Mouse (Mus musculus) MEL (cell line): ENCODE measurements around the gene Sirt4. TPM values are rescaled to one million over a fixed set of nuclear protein-coding genes. Genes with fewer than 3 reads are reported as not detected.

Experiments
- DNase-seq: peaks from one replicate; pipeline ENCODE4 v3.0.0; 2011; ENCODE audit warnings: low read depth, low spot score
- H3K27ac ChIP-seq: 2 replicates; pipeline ENCODE4 v1.5.1; 2012; ENCODE audit warnings: low read depth, mild to moderate bottlenecking, control low read depth, low read length, moderate library complexity; ENCODE audit not compliant: control insufficient read depth
- H3K27me3 ChIP-seq, 2 experiments: fragments of 150-350 bp in 1 of 2; sonication (generic) in 1 of 2; 2 replicates each; pipeline ENCODE4 v1.6.1; 2012; ENCODE audit warnings: low read length in 2 of 2, mild to moderate bottlenecking in 2 of 2, improper control_type of control experiment in 1 of 2, moderate library complexity in 1 of 2; ENCODE audit not compliant: insufficient read depth in 2 of 2, control insufficient read depth in 1 of 2
- H3K36me3 ChIP-seq, 2 experiments: 2 replicates each; pipeline ENCODE4 v1.6.1; 2012 to 2014; ENCODE audit warnings: low read length in 2 of 2, improper control_type of control experiment in 1 of 2, inconsistent platforms in 1 of 2, mild to moderate bottlenecking in 1 of 2; ENCODE audit not compliant: insufficient read depth in 2 of 2, control insufficient read depth in 1 of 2
- H3K4me1 ChIP-seq, 2 experiments: fragments of 150-350 bp in 1 of 2; sonication (generic) in 1 of 2; 2 replicates each; pipeline ENCODE4 v1.6.1; 2012; ENCODE audit warnings: low read length in 2 of 2, improper control_type of control experiment in 1 of 2, mild to moderate bottlenecking in 1 of 2; ENCODE audit not compliant: insufficient read depth in 2 of 2, control insufficient read depth in 1 of 2
- H3K4me3 ChIP-seq, 2 experiments: fragments of 150-350 bp in 1 of 2; sonication (generic) in 1 of 2; 2 replicates each; pipeline ENCODE4 v1.5.1; 2012; ENCODE audit warnings: low read depth in 2 of 2, low read length in 2 of 2, mild to moderate bottlenecking in 2 of 2, moderate library complexity in 2 of 2, control low read depth in 1 of 2, improper control_type of control experiment in 1 of 2; ENCODE audit not compliant: control insufficient read depth in 1 of 2, insufficient read depth in 1 of 2
- H3K79me2 ChIP-seq: 2 replicates; pipeline ENCODE4 v1.6.1; 2012; ENCODE audit warnings: mild to moderate bottlenecking, low read length, moderate library complexity; ENCODE audit not compliant: control insufficient read depth, poor library complexity, insufficient read depth
- H3K9ac ChIP-seq: 2 replicates; pipeline ENCODE4 v1.6.1; 2012; ENCODE audit warnings: low read depth, mild to moderate bottlenecking, control low read depth, low read length, moderate library complexity; ENCODE audit not compliant: control insufficient read depth, poor library complexity, severe bottlenecking
- H3K9me3 ChIP-seq: fragments of 150-350 bp; sonication (generic); replicated peaks from 2 replicates; pipeline ENCODE4 v1.6.1; 2012; ENCODE audit warnings: mild to moderate bottlenecking, low read length, improper control_type of control experiment, moderate library complexity; ENCODE audit not compliant: insufficient read depth
- BHLHE40 ChIP-seq: IDR thresholded peaks from 2 replicates; pipeline ENCODE4 v1.6.1; 2012; ENCODE audit warnings: low read depth, mild to moderate bottlenecking, inconsistent platforms, low read length, improper control_type of control experiment, borderline replicate concordance
- CHD1 ChIP-seq: IDR thresholded peaks from 2 replicates; pipeline ENCODE4 v1.6.1; 2012; ENCODE audit warnings: low read depth, mild to moderate bottlenecking, inconsistent platforms, low read length, improper control_type of control experiment
- CTCF ChIP-seq, 3 experiments: IDR thresholded peaks in 2 of 3; conservative IDR thresholded peaks in 1 of 3; 2 replicates each; pipeline ENCODE4 v1.5.1; 2011 to 2012; ENCODE audit warnings: low read length in 3 of 3, low read depth in 2 of 3, mild to moderate bottlenecking in 2 of 3, improper control_type of control experiment in 1 of 3, inconsistent platforms in 1 of 3, mixed read lengths in 1 of 3, moderate library complexity in 1 of 3; ENCODE audit not compliant: control insufficient read depth in 1 of 3, insufficient read depth in 1 of 3, poor library complexity in 1 of 3, severe bottlenecking in 1 of 3
- E2F4 ChIP-seq: IDR thresholded peaks from 2 replicates; pipeline ENCODE4 v1.6.1; 2011; ENCODE audit warnings: low read depth, low read length, improper control_type of control experiment, borderline replicate concordance
- EP300 ChIP-seq, 2 experiments: IDR thresholded peaks; 2 replicates each; pipeline ENCODE4 v1.6.1; 2011; ENCODE audit warnings: improper control_type of control experiment in 2 of 2, low read length in 2 of 2, low read depth in 1 of 2, mild to moderate bottlenecking in 1 of 2
- ETS1 ChIP-seq: IDR thresholded peaks from 2 replicates; pipeline ENCODE4 v1.6.1; 2012; ENCODE audit warnings: low read depth, mild to moderate bottlenecking, inconsistent platforms, low read length, improper control_type of control experiment, moderate library complexity
- GABPA ChIP-seq: IDR thresholded peaks from 2 replicates; pipeline ENCODE4 v1.6.1; 2012; ENCODE audit warnings: low read depth, mild to moderate bottlenecking, inconsistent platforms, low read length, improper control_type of control experiment, moderate library complexity
- GATA1 ChIP-seq: IDR thresholded peaks from 2 replicates; pipeline ENCODE4 v1.6.1; 2011; ENCODE audit warnings: low read depth, low read length, improper control_type of control experiment
- HCFC1 ChIP-seq: IDR thresholded peaks from 2 replicates; pipeline ENCODE4 v1.6.1; 2012; ENCODE audit warnings: low read depth, mild to moderate bottlenecking, inconsistent platforms, low read length, improper control_type of control experiment, moderate library complexity
- KAT2A ChIP-seq: conservative IDR thresholded peaks from 2 replicates; pipeline ENCODE4 v1.6.1; 2012; ENCODE audit warnings: low read depth, low read length, improper control_type of control experiment, inconsistent platforms
- MAFK ChIP-seq: IDR thresholded peaks from 2 replicates; pipeline ENCODE4 v1.6.1; 2011; ENCODE audit warnings: low read depth, mild to moderate bottlenecking, low read length, improper control_type of control experiment, borderline replicate concordance
- MAX ChIP-seq: IDR thresholded peaks from 2 replicates; pipeline ENCODE4 v1.6.1; 2011; ENCODE audit warnings: low read length, improper control_type of control experiment
- MAZ ChIP-seq: IDR thresholded peaks from 2 replicates; pipeline ENCODE4 v1.6.1; 2012; ENCODE audit warnings: low read depth, mild to moderate bottlenecking, inconsistent platforms, low read length, improper control_type of control experiment
- MEF2A ChIP-seq: IDR thresholded peaks from 2 replicates; pipeline ENCODE4 v1.6.1; 2014; ENCODE audit warnings: low read depth, mild to moderate bottlenecking, inconsistent platforms, low read length, improper control_type of control experiment; ENCODE audit not compliant: poor library complexity, insufficient replicate concordance, severe bottlenecking; ENCODE audit errors: extremely low read depth
- MXI1 ChIP-seq: IDR thresholded peaks from 2 replicates; pipeline ENCODE4 v1.6.1; 2011; ENCODE audit warnings: mild to moderate bottlenecking, low read depth, low read length, improper control_type of control experiment
- MYB ChIP-seq: IDR thresholded peaks from 2 replicates; pipeline ENCODE4 v1.6.1; 2011; ENCODE audit warnings: mild to moderate bottlenecking, low read depth, low read length, improper control_type of control experiment
- MYC ChIP-seq: IDR thresholded peaks from 2 replicates; pipeline ENCODE4 v1.6.1; 2011; ENCODE audit warnings: low read depth, mild to moderate bottlenecking, low read length, improper control_type of control experiment, moderate library complexity
- NELFE ChIP-seq: IDR thresholded peaks from 2 replicates; pipeline ENCODE4 v1.6.1; 2011; ENCODE audit warnings: low read depth, low read length, improper control_type of control experiment
- NRF1 ChIP-seq: IDR thresholded peaks from 2 replicates; pipeline ENCODE4 v1.6.1; 2014; ENCODE audit warnings: low read depth, mild to moderate bottlenecking, inconsistent platforms, low read length, improper control_type of control experiment, moderate library complexity; ENCODE audit not compliant: poor library complexity, insufficient read depth, severe bottlenecking
- POLR2A ChIP-seq, 2 experiments: IDR thresholded peaks; 2 replicates each; pipeline ENCODE4 v1.6.1; 2011 to 2012; ENCODE audit warnings: low read length in 2 of 2, mild to moderate bottlenecking in 2 of 2, control low read depth in 1 of 2, improper control_type of control experiment in 1 of 2, low read depth in 1 of 2, moderate library complexity in 1 of 2; ENCODE audit not compliant: control insufficient read depth in 1 of 2, insufficient read depth in 1 of 2, poor library complexity in 1 of 2
- POLR2AphosphoS2 ChIP-seq: IDR thresholded peaks from 2 replicates; pipeline ENCODE4 v1.6.1; 2011; ENCODE audit warnings: low read length, improper control_type of control experiment
- RCOR1 ChIP-seq: IDR thresholded peaks from 2 replicates; pipeline ENCODE4 v1.6.1; 2012; ENCODE audit warnings: low read depth, mild to moderate bottlenecking, inconsistent platforms, low read length, improper control_type of control experiment
- SIN3A ChIP-seq: IDR thresholded peaks from 2 replicates; pipeline ENCODE4 v1.6.1; 2012; ENCODE audit warnings: low read length, improper control_type of control experiment, inconsistent platforms
- SMC3 ChIP-seq: IDR thresholded peaks from 2 replicates; pipeline ENCODE4 v1.6.1; 2011; ENCODE audit warnings: low read depth, low read length, improper control_type of control experiment
- TAL1 ChIP-seq: IDR thresholded peaks from 2 replicates; pipeline ENCODE4 v1.6.1; 2012; ENCODE audit warnings: mild to moderate bottlenecking, inconsistent platforms, low read length, moderate library complexity, mixed read lengths
- TBP ChIP-seq: IDR thresholded peaks from 2 replicates; pipeline ENCODE4 v1.8.0; 2011; ENCODE audit warnings: low read depth, low read length, improper control_type of control experiment
- TCF12 ChIP-seq: IDR thresholded peaks from 2 replicates; pipeline ENCODE4 v1.6.1; 2014; ENCODE audit warnings: low read depth, mild to moderate bottlenecking, inconsistent platforms, low read length, improper control_type of control experiment, moderate library complexity
- USF1 ChIP-seq: IDR thresholded peaks from 2 replicates; pipeline ENCODE4 v1.6.1; 2014; ENCODE audit warnings: low read depth, mild to moderate bottlenecking, inconsistent platforms, low read length, improper control_type of control experiment, moderate library complexity
- ZC3H11A ChIP-seq: IDR thresholded peaks from 2 replicates; pipeline ENCODE4 v1.6.1; 2012; ENCODE audit warnings: low read depth, mild to moderate bottlenecking, inconsistent platforms, low read length, improper control_type of control experiment
- ZKSCAN1 ChIP-seq: IDR thresholded peaks from 2 replicates; pipeline ENCODE4 v1.6.1; 2012; ENCODE audit warnings: low read depth, mild to moderate bottlenecking, inconsistent platforms, low read length, improper control_type of control experiment, moderate library complexity
- ZMIZ1 ChIP-seq: IDR thresholded peaks from 2 replicates; pipeline ENCODE4 v1.6.1; 2012; ENCODE audit warnings: low read depth, mild to moderate bottlenecking, inconsistent platforms, low read length, improper control_type of control experiment, moderate library complexity
- ZNF384 ChIP-seq: IDR thresholded peaks from 2 replicates; pipeline ENCODE4 v1.6.1; 2012; ENCODE audit warnings: low read depth, mild to moderate bottlenecking, inconsistent platforms, low read length, improper control_type of control experiment
- polyA plus RNA-seq, 2 experiments: library from polyadenylated mRNA; stranded (reverse) in 1 of 2; unstranded in 1 of 2; fragments of >175 nt in 1 of 2; fragments of >200 nt in 1 of 2; gene quantifications; 2 replicates each; pipeline versions ENCODE4 v1.2.1 to v1.2.4; 2012; ENCODE audit warnings: low replicate concordance in 2 of 2, low read depth in 1 of 2; ENCODE audit not compliant: insufficient read length in 2 of 2, insufficient read depth in 1 of 2, missing spikeins in 1 of 2
- total RNA-seq: library from RNA; depleted of rRNA; stranded (reverse); fragments of 300-350 nt; gene quantifications from 2 replicates; pipeline ENCODE4 v1.2.3, GENCODE M21; 2012

Gene Sirt4
- total and polyA plus RNA-seq, 3 experiments = 9.2 to 10.3 TPM; not detected in 1

DNA sequence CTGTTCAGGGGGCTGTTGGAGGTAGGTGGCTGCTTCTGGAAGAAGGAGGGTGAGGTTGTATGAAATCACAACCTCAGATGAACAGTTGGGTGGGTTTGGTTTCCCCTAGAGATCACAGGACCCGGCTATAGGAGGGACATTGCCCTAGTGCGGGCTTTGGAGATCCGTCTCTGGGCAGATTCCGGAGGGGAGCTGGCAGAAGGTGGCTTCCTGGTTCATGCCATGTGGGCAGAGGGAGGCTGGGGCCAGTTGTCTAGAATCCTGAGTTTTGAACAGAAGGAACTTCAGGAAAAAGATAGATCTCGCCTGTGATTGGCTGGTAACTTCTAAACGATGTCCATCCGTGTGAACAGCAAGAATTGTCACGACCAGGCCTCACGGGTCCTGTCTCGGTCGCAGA is 52.1 kb downstream of the Sirt4 start:
- Histone ChIP-seq H3K36me3 (peaks cover 0 to 8% of the 10 kb centered on the region in 2 experiments; a peak in 2 of 4 replicates), H3K4me3 (no peak overlapping the region), H3K27ac (no peak overlapping the region), H3K79me2 (no peaks in the 10 kb centered on the region), H3K9ac (no peak overlapping the region)
- DNase-seq = no peak
- no peak for TF ChIP-seq CTCF (IDR thresholded peaks at IDR 0.05 in 2 of 3, conservative IDR thresholded peaks at IDR 0.05 in 1 of 3; ENCODE audit: control insufficient read depth in 1 of 3, insufficient read depth in 1 of 3, low read depth in 2 of 3, low read length in 3 of 3, poor library complexity in 1 of 3, severe bottlenecking in 1 of 3)
- no peak for TF ChIP-seq MAFK
- TF ChIP-seq MYC = no peak
- no peak for TF ChIP-seq USF1
- TF ChIP-seq ETS1 = no peak
- no peak for TF ChIP-seq POLR2AphosphoS2
- no peak for TF ChIP-seq MEF2A
- no peak for TF ChIP-seq GABPA
- no peak for TF ChIP-seq ZKSCAN1
- TF ChIP-seq ZC3H11A = no peak
- no peak for TF ChIP-seq E2F4
- TF ChIP-seq HCFC1 = no peak
- no peak for TF ChIP-seq ZMIZ1
- TF ChIP-seq NRF1 = no peak
- TF ChIP-seq GATA1 = no peak
- TF ChIP-seq CHD1 = no peak
- TF ChIP-seq, all 39 proteins: peak for 0
- Histone ChIP-seq H3K4me1 (peaks cover 8 to 11% of the 10 kb centered on the region in 2 experiments; a peak in 3 of 4 replicates), H3K9me3 (no peaks in the 10 kb centered on the region), H3K27me3 (no peaks in the 10 kb centered on the region)

DNA sequence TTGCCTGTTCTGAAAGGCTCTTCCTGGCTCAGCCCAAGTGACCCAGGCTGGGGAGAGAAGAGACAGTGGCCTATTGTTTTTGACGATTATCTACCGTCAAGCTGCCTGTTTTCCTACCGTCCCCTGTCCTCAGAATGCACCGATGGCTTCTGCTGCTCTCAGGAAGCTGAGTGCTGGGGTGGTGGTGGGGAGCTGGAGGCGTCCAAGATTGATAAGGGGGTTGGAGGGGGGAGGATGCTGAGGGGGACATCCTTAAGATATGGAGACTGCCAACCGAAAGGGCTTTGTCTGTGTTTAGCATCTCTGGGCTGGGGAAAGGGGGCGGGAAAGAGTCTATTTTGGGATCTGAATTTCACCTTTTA is 52.6 kb downstream of the Sirt4 start:
- Histone ChIP-seq H3K9ac (peak overlapping the region; percentile 64), H3K4me1 (peaks cover 8 to 11% of the 10 kb centered on the region in 2 experiments; a peak in 3 of 4 replicates), H3K79me2 (no peaks in the 10 kb centered on the region), H3K36me3 (peaks cover 0 to 8% of the 10 kb centered on the region in 2 experiments; a peak in 2 of 4 replicates), H3K4me3 (peak overlapping the region; percentile 28 to 42), H3K9me3 (no peaks in the 10 kb centered on the region), H3K27me3 (no peaks in the 10 kb centered on the region), H3K27ac (peak overlapping the region; percentile 82)
- peak; percentile 66 for DNase-seq
- TF ChIP-seq ZC3H11A (no peak), POLR2AphosphoS2 (no peak), ZNF384 (no peak), SMC3 (no peak), TCF12 (peak; percentile 33; the same call in 1 of the 2 replicates), TAL1 (no peak), EP300 (IDR thresholded peaks at IDR 0.05; ENCODE audit: low read depth in 1 of 2, low read length in 2 of 2) (peak; percentile 33 to 69; a peak in 3 of 4 replicates), MYB (no peak), MXI1 (no peak), GABPA (no peak), SIN3A (peak; percentile 51), GATA1 (peak; percentile 31; the same call in 1 of the 2 replicates), MYC (no peak), KAT2A (no peak), BHLHE40 (no peak), RCOR1 (0 out of 2 replicates have a peak, but pooled peaks have one; percentile 33), ETS1 (peak; percentile 35; the same call in 1 of the 2 replicates), MAZ (0 out of 2 replicates have a peak, but pooled peaks have one; percentile 46), MAX (no peak), POLR2A (IDR thresholded peaks at IDR 0.05; ENCODE audit: control insufficient read depth in 1 of 2, insufficient read depth in 1 of 2, low read depth in 1 of 2, low read length in 2 of 2, poor library complexity in 1 of 2) (no peak), NELFE (peak; percentile 30), TBP (peak; percentile 87), MAFK (no peak), ZKSCAN1 (no peak)
